Mouse (Mus musculus): Measurements from ENCODE around the gene G430095P16Rik. TPM values are rescaled to one million over a fixed set of nuclear protein-coding genes. Genes with fewer than 3 reads are reported as not detected.
A peak's percentile ranks its signal among the peaks of the same experiment; 100 is the strongest.

The G430095P16Rik gene
- polyA plus RNA-seq, 1 experiment from 2014 or later, result 10.0 TPM

GRCm38 (mm10) chr8:84766422-84766821 lies 43.6 kb downstream of the G430095P16Rik start:
- Histone ChIP-seq H3K4me3 (replicated peaks) (no peak overlapping the region), H3K4me1 (replicated peaks) (0 out of 2 replicates have a peak, but pooled peaks cover 9% of the 10 kb centered on the region), H3K27ac (no peak overlapping the region), H3K9me3 (replicated peaks) (no peaks in the 10 kb centered on the region), H3K27me3 (peaks cover 69% of the 10 kb centered on the region), H3K36me3 (no peaks in the 10 kb centered on the region), H3K9ac (no peak overlapping the region), H3K4me2 (no peak overlapping the region)
- 76% methylated on average over 9 of the region's 9 CpGs for WGBS (ENCODE audit: insufficient replicate concordance)
- DNase-seq (no peak), ATAC-seq (ENCODE audit: low read depth) (no peak)

DNA sequence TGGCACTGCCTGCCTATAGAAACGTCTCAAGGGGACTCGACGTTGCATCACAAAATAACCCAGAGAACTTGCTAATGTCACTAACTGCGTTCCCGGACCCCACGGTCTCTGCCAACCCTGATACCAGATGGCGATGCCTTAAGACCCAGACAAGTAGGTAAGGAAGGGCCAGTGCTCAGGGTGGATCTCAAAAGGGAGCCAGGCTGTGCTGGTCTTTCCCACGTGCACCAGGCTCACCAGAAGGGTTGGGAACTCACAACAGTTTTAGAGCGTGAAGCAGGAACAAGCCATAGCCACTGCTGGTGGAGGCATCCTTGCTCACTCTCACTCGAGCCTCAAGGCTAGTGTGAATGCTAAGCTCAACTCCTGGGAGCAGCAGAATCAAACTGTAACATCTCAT lies 44.4 kb downstream of the G430095P16Rik start:
- DNase-seq, result no peak
- Histone ChIP-seq H3K36me3 (no peaks in the 10 kb centered on the region), H3K9ac (no peak overlapping the region), H3K9me3 (replicated peaks) (no peaks in the 10 kb centered on the region), H3K4me3 (replicated peaks) (no peak overlapping the region), H3K4me1 (replicated peaks) (peaks cover 9% of the 10 kb centered on the region; the same call in 1 of the 2 replicates), H3K27ac (no peak overlapping the region), H3K27me3 (peaks cover 75% of the 10 kb centered on the region), H3K4me2 (no peak overlapping the region)
- 72% methylated on average over 10 of the region's 10 CpGs for WGBS (ENCODE audit: insufficient replicate concordance)
- ATAC-seq (ENCODE audit: low read depth), result no peak

- Histone ChIP-seq H3K36me3 (no peaks in the 10 kb centered on the region), H3K9me3 (replicated peaks) (no peaks in the 10 kb centered on the region), H3K4me2 (no peak overlapping the region), H3K9ac (no peak overlapping the region), H3K27me3 (peaks cover 88% of the 10 kb centered on the region), H3K4me3 (replicated peaks) (no peak overlapping the region), H3K27ac (no peak overlapping the region), H3K4me1 (replicated peaks) (peaks cover 11% of the 10 kb centered on the region; the same call in 1 of the 2 replicates)
- no peak for DNase-seq
- WGBS (ENCODE audit: insufficient replicate concordance), result 80% methylated on average over 14 of the region's 14 CpGs
- no peak for ATAC-seq (ENCODE audit: low read depth)
Measured at GRCm38 (mm10) chr8:84768343-84769095, 45.7 kb downstream of the G430095P16Rik start.

- 82% methylated on average over 8 of the region's 8 CpGs for WGBS (ENCODE audit: insufficient replicate concordance)
- Histone ChIP-seq H3K9ac (no peak overlapping the region), H3K36me3 (no peaks in the 10 kb centered on the region), H3K9me3 (replicated peaks) (no peaks in the 10 kb centered on the region), H3K4me1 (replicated peaks) (peaks cover 14% of the 10 kb centered on the region; the same call in 1 of the 2 replicates), H3K4me2 (no peak overlapping the region), H3K27ac (no peak overlapping the region), H3K4me3 (replicated peaks) (no peak overlapping the region), H3K27me3 (peaks cover 90% of the 10 kb centered on the region)
- ATAC-seq (ENCODE audit: low read depth) (no peak), DNase-seq (no peak)
Measured at GRCm38 (mm10) chr8:84769324-84769723, 46.5 kb downstream of the G430095P16Rik start.

- WGBS (ENCODE audit: insufficient replicate concordance), result 52% methylated on average over 12 of the region's 12 CpGs
- Histone ChIP-seq H3K4me2 (no peak overlapping the region), H3K27ac (no peak overlapping the region), H3K4me3 (replicated peaks) (no peak overlapping the region), H3K9me3 (replicated peaks) (no peaks in the 10 kb centered on the region), H3K9ac (no peak overlapping the region), H3K27me3 (peaks cover 90% of the 10 kb centered on the region), H3K36me3 (no peaks in the 10 kb centered on the region), H3K4me1 (replicated peaks) (peaks cover 21% of the 10 kb centered on the region; the same call in 1 of the 2 replicates)
- no peak for DNase-seq
- no peak for ATAC-seq (ENCODE audit: low read depth)
Measured at GRCm38 (mm10) chr8:84770100-84770953, 47.5 kb downstream of the G430095P16Rik start.

- H3K9ac ChIP-seq, result no peak overlapping the region
- no peak overlapping the region for H3K27ac ChIP-seq
- peaks cover 26% of the 10 kb centered on the region for H3K4me1 ChIP-seq (replicated peaks)
- no peaks in the 10 kb centered on the region for H3K9me3 ChIP-seq (replicated peaks)
- H3K36me3 ChIP-seq, result no peaks in the 10 kb centered on the region
- H3K4me3 ChIP-seq (replicated peaks), result no peak overlapping the region
- WGBS (ENCODE audit: insufficient replicate concordance), result 42% methylated on average over 5 of the region's 5 CpGs
- H3K27me3 ChIP-seq, result peaks cover 91% of the 10 kb centered on the region
- H3K4me2 ChIP-seq, result no peak overlapping the region
- DNase-seq (no peak), ATAC-seq (ENCODE audit: low read depth) (no peak)
Measured at GRCm38 (mm10) chr8:84771000-84771687, 48.3 kb downstream of the G430095P16Rik start.

GRCm38 (mm10) chr8:84771941-84772378 lies 49.2 kb downstream of the G430095P16Rik start:
- Histone ChIP-seq H3K9me3 (replicated peaks) (no peaks in the 10 kb centered on the region), H3K27ac (no peak overlapping the region), H3K36me3 (no peaks in the 10 kb centered on the region), H3K27me3 (peaks cover 92% of the 10 kb centered on the region), H3K4me2 (0 out of 2 replicates have a peak overlapping the region, but pooled peaks have one; percentile 8), H3K9ac (no peak overlapping the region), H3K4me1 (replicated peaks) (peaks cover 26% of the 10 kb centered on the region), H3K4me3 (replicated peaks) (no peak overlapping the region)
- no peak for ATAC-seq (ENCODE audit: low read depth)
- DNase-seq, result no peak
- 11% methylated on average over 34 of the region's 34 CpGs for WGBS (ENCODE audit: insufficient replicate concordance)

DNA sequence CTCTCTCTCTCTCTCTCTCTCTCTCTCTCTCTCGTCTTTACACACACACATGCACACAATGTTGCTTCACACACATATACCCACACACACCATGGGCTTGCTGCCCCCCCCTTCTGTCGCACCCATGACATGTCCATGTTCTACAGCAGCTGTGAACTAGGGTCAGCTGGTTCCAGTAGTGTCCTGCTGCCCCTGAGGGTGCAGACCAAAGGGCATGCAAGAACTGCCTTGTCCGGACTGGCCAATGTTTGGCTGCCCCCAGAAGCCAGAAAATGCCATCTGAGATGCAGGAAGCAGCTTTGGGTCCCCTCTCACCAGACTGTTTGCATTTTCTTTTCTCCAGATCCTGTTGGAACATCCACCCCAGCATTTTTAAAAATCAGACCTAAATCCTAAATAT lies 49.8 kb downstream of the G430095P16Rik start:
- 0% methylated on average over 3 of the region's 3 CpGs for WGBS (ENCODE audit: insufficient replicate concordance)
- Histone ChIP-seq H3K27ac (no peak overlapping the region), H3K4me3 (replicated peaks) (no peak overlapping the region), H3K9me3 (replicated peaks) (no peaks in the 10 kb centered on the region), H3K4me1 (replicated peaks) (peaks cover 26% of the 10 kb centered on the region), H3K36me3 (no peaks in the 10 kb centered on the region), H3K9ac (no peak overlapping the region), H3K4me2 (no peak overlapping the region), H3K27me3 (peaks cover 93% of the 10 kb centered on the region)
- DNase-seq (no peak), ATAC-seq (ENCODE audit: low read depth) (no peak)

DNA sequence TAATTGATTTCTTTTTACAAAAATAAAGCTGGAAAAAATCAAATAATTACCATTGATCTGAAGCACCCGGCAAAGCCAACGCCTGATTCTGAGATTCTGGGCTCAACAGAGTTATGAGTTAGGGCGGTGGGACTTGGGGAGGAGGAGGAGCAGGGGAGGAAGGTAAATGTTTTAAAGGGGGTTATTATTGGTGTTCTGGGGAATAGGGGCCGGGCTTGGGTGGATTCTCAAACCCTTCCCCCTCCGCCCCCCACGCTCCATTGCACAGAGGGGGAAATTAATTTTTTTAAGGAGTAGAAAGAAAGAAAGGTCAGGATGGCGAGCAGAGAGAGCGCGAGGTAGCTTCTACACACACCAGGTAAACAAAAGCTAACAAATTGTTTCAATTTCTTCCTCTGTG lies 50.5 kb downstream of the G430095P16Rik start:
- 9% methylated on average over 9 of the region's 9 CpGs for WGBS (ENCODE audit: insufficient replicate concordance)
- H3K36me3 ChIP-seq, result no peaks in the 10 kb centered on the region
- H3K4me2 ChIP-seq, result peak overlapping the region; percentile 12; the same call in 1 of the 2 replicates
- no peaks in the 10 kb centered on the region for H3K9me3 ChIP-seq (replicated peaks)
- peaks cover 26% of the 10 kb centered on the region for H3K4me1 ChIP-seq (replicated peaks)
- H3K27ac ChIP-seq, result no peak overlapping the region
- no peak overlapping the region; the same call in 1 of the 2 replicates for H3K4me3 ChIP-seq (replicated peaks)
- DNase-seq, result no peak
- no peak for ATAC-seq (ENCODE audit: low read depth)
- peaks cover 97% of the 10 kb centered on the region for H3K27me3 ChIP-seq
- H3K9ac ChIP-seq, result no peak overlapping the region

DNA sequence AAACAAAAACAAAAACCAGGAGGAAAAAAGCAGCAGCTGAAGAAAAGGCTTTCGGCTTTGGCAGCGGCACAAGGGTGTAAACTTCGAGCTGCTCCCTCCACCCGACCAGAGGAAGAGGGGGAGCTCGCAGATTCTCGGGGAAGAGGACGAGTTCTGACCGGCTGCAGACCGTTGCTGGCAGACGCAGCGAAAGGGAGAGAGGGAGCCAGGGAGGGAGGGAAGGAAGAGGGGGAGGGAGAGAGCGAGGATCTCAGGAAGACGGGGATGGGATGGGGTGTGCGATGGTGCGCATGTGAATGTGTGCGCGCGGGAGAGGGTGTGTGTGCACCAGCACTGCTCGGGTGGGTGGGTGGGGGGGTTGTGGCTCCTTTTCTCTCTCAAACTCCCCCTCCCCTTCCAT lies 51.0 kb downstream of the G430095P16Rik start:
- Histone ChIP-seq H3K9me3 (replicated peaks) (no peaks in the 10 kb centered on the region), H3K27me3 (peaks cover 100% of the 10 kb centered on the region), H3K4me3 (replicated peaks) (no peak overlapping the region; the same call in 1 of the 2 replicates), H3K4me2 (peak overlapping the region; percentile 12; the same call in 1 of the 2 replicates), H3K4me1 (replicated peaks) (peaks cover 26% of the 10 kb centered on the region), H3K9ac (no peak overlapping the region), H3K27ac (no peak overlapping the region), H3K36me3 (no peaks in the 10 kb centered on the region)
- ATAC-seq (ENCODE audit: low read depth) (no peak), DNase-seq (no peak)
- under 1% methylated on average over 18 of the region's 19 CpGs for WGBS (ENCODE audit: insufficient replicate concordance)

DNA sequence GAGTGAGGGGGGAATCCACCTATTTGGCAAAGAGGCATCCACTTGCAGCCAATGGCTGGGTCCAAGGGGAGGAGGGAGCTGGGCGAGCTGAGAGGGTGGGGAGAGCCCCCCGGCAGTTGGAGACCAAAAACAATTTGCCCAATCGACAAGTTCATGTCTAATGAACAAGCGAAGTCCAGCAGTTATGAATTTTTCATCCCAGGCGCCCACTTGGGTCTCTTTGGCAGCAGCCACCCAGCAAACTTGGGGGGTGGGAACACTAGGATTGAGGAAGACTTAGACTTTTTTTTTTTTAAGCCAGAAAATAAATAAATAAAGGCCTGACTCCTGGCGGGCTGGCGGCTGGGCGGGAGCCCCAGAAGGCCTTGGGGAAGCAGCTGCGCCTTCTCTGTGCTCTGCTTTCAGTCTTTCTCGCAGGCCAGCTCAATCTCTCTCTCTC lies 51.7 kb downstream of the G430095P16Rik start:
- no peak overlapping the region for H3K4me3 ChIP-seq (replicated peaks)
- H3K4me2 ChIP-seq, result no peak overlapping the region
- no peak overlapping the region for H3K9ac ChIP-seq
- no peak for ATAC-seq (ENCODE audit: low read depth)
- 11% methylated on average over 10 of the region's 10 CpGs for WGBS (ENCODE audit: insufficient replicate concordance)
- no peaks in the 10 kb centered on the region for H3K9me3 ChIP-seq (replicated peaks)
- peaks cover 100% of the 10 kb centered on the region for H3K27me3 ChIP-seq
- no peak for DNase-seq
- no peak overlapping the region for H3K27ac ChIP-seq
- no peaks in the 10 kb centered on the region for H3K36me3 ChIP-seq
- peaks cover 26% of the 10 kb centered on the region for H3K4me1 ChIP-seq (replicated peaks)
